Mouse (Mus musculus): ENCODE data around the gene Enox1. TPM values are rescaled to one million over a fixed set of nuclear protein-coding genes. Genes with fewer than 3 reads are reported as not detected.

Enox1 gene
- polyA plus RNA-seq, 1 experiment from 2014 or later: 2.4 TPM

GRCm38 (mm10) chr14:77647017-77647416 lies 490.5 kb downstream of the Enox1 start:
- Histone ChIP-seq H3K27ac (ENCODE audit: low read length) (no peak overlapping the region), H3K4me1 (replicated peaks; ENCODE audit: control insufficient read depth, insufficient read depth, low read length) (no peaks in the 10 kb centered on the region), H3K27me3 (ENCODE audit: control insufficient read depth, insufficient read depth, low read depth, low read length) (no peaks in the 10 kb centered on the region), H3K4me3 (ENCODE audit: low read length) (no peak overlapping the region), H3K4me2 (ENCODE audit: low read depth, low read length) (no peak overlapping the region), H3K9ac (ENCODE audit: low read length) (no peak overlapping the region), H3K36me3 (ENCODE audit: control insufficient read depth, insufficient read depth, low read length) (no peaks in the 10 kb centered on the region), H3K9me3 (ENCODE audit: control insufficient read depth, low read length) (no peaks in the 10 kb centered on the region)
- ATAC-seq (ENCODE audit: low read depth): no peak
- WGBS: 96% methylated on average over 6 of the region's 6 CpGs

GRCm38 (mm10) chr14:77648305-77648704 lies 491.7 kb downstream of the Enox1 start:
- Histone ChIP-seq H3K9ac (ENCODE audit: low read length) (no peak overlapping the region), H3K27me3 (ENCODE audit: control insufficient read depth, insufficient read depth, low read depth, low read length) (no peaks in the 10 kb centered on the region), H3K27ac (ENCODE audit: low read length) (no peak overlapping the region), H3K36me3 (ENCODE audit: control insufficient read depth, insufficient read depth, low read length) (no peaks in the 10 kb centered on the region), H3K4me3 (ENCODE audit: low read length) (no peak overlapping the region), H3K4me1 (replicated peaks; ENCODE audit: control insufficient read depth, insufficient read depth, low read length) (no peaks in the 10 kb centered on the region), H3K4me2 (ENCODE audit: low read depth, low read length) (no peak overlapping the region), H3K9me3 (ENCODE audit: control insufficient read depth, low read length) (no peaks in the 10 kb centered on the region)
- ATAC-seq (ENCODE audit: low read depth): no peak
- WGBS: 84% methylated on average over 8 of the region's 8 CpGs

- Histone ChIP-seq H3K4me2 (ENCODE audit: low read depth, low read length) (no peak overlapping the region), H3K4me1 (replicated peaks; ENCODE audit: control insufficient read depth, insufficient read depth, low read length) (no peaks in the 10 kb centered on the region), H3K4me3 (ENCODE audit: low read length) (no peak overlapping the region), H3K9ac (ENCODE audit: low read length) (no peak overlapping the region), H3K9me3 (ENCODE audit: control insufficient read depth, low read length) (peaks cover 5% of the 10 kb centered on the region; the same call in 1 of the 2 replicates), H3K36me3 (ENCODE audit: control insufficient read depth, insufficient read depth, low read length) (no peaks in the 10 kb centered on the region), H3K27ac (ENCODE audit: low read length) (no peak overlapping the region), H3K27me3 (ENCODE audit: control insufficient read depth, insufficient read depth, low read depth, low read length) (no peaks in the 10 kb centered on the region)
- no peak for ATAC-seq (ENCODE audit: low read depth)
- WGBS: 87% methylated on average over 4 of the region's 4 CpGs
These were observed 502.2 kb downstream of the Enox1 start for GRCm38 (mm10) chr14:77658739-77659138.

GRCm38 (mm10) chr14:77662273-77662672 lies 505.7 kb downstream of the Enox1 start:
- H3K27me3 ChIP-seq (ENCODE audit: control insufficient read depth, insufficient read depth, low read depth, low read length): no peaks in the 10 kb centered on the region
- no peaks in the 10 kb centered on the region for H3K4me1 ChIP-seq (replicated peaks; ENCODE audit: control insufficient read depth, insufficient read depth, low read length)
- no peak overlapping the region for H3K4me3 ChIP-seq (ENCODE audit: low read length)
- no peak overlapping the region for H3K27ac ChIP-seq (ENCODE audit: low read length)
- ATAC-seq (ENCODE audit: low read depth): no peak
- H3K9me3 ChIP-seq (ENCODE audit: control insufficient read depth, low read length): no peaks in the 10 kb centered on the region
- WGBS: 40% methylated on average over 7 of the region's 7 CpGs
- no peaks in the 10 kb centered on the region for H3K36me3 ChIP-seq (ENCODE audit: control insufficient read depth, insufficient read depth, low read length)
- no peak overlapping the region for H3K9ac ChIP-seq (ENCODE audit: low read length)
- no peak overlapping the region for H3K4me2 ChIP-seq (ENCODE audit: low read depth, low read length)

- H3K9ac ChIP-seq (ENCODE audit: low read length): no peak overlapping the region
- no peaks in the 10 kb centered on the region for H3K9me3 ChIP-seq (ENCODE audit: control insufficient read depth, low read length)
- H3K36me3 ChIP-seq (ENCODE audit: control insufficient read depth, insufficient read depth, low read length): no peaks in the 10 kb centered on the region
- no peaks in the 10 kb centered on the region for H3K4me1 ChIP-seq (replicated peaks; ENCODE audit: control insufficient read depth, insufficient read depth, low read length)
- no peaks in the 10 kb centered on the region for H3K27me3 ChIP-seq (ENCODE audit: control insufficient read depth, insufficient read depth, low read depth, low read length)
- no peak overlapping the region for H3K4me3 ChIP-seq (ENCODE audit: low read length)
- no peak overlapping the region for H3K4me2 ChIP-seq (ENCODE audit: low read depth, low read length)
- WGBS: 57% methylated on average over 8 of the region's 8 CpGs
- no peak overlapping the region for H3K27ac ChIP-seq (ENCODE audit: low read length)
- ATAC-seq (ENCODE audit: low read depth): no peak
These were observed 506.4 kb downstream of the Enox1 start for GRCm38 (mm10) chr14:77662994-77663393.

GRCm38 (mm10) chr14:77668096-77668495 lies 511.5 kb downstream of the Enox1 start:
- 62% methylated on average over 3 of the region's 3 CpGs for WGBS
- H3K36me3 ChIP-seq (ENCODE audit: control insufficient read depth, insufficient read depth, low read length): no peaks in the 10 kb centered on the region
- H3K4me3 ChIP-seq (ENCODE audit: low read length): no peak overlapping the region
- no peaks in the 10 kb centered on the region for H3K9me3 ChIP-seq (ENCODE audit: control insufficient read depth, low read length)
- peaks cover 4% of the 10 kb centered on the region for H3K4me1 ChIP-seq (replicated peaks; ENCODE audit: control insufficient read depth, insufficient read depth, low read length)
- no peaks in the 10 kb centered on the region for H3K27me3 ChIP-seq (ENCODE audit: control insufficient read depth, insufficient read depth, low read depth, low read length)
- ATAC-seq (ENCODE audit: low read depth): no peak
- H3K9ac ChIP-seq (ENCODE audit: low read length): no peak overlapping the region
- H3K27ac ChIP-seq (ENCODE audit: low read length): no peak overlapping the region
- no peak overlapping the region for H3K4me2 ChIP-seq (ENCODE audit: low read depth, low read length)

- 80% methylated on average over 7 of the region's 7 CpGs for WGBS
- peaks cover 4% of the 10 kb centered on the region for H3K4me1 ChIP-seq (replicated peaks; ENCODE audit: control insufficient read depth, insufficient read depth, low read length)
- H3K4me2 ChIP-seq (ENCODE audit: low read depth, low read length): no peak overlapping the region
- H3K27me3 ChIP-seq (ENCODE audit: control insufficient read depth, insufficient read depth, low read depth, low read length): no peaks in the 10 kb centered on the region
- no peaks in the 10 kb centered on the region for H3K9me3 ChIP-seq (ENCODE audit: control insufficient read depth, low read length)
- no peak overlapping the region for H3K4me3 ChIP-seq (ENCODE audit: low read length)
- H3K27ac ChIP-seq (ENCODE audit: low read length): no peak overlapping the region
- H3K36me3 ChIP-seq (ENCODE audit: control insufficient read depth, insufficient read depth, low read length): no peaks in the 10 kb centered on the region
- ATAC-seq (ENCODE audit: low read depth): no peak
- no peak overlapping the region for H3K9ac ChIP-seq (ENCODE audit: low read length)
These were observed 512.9 kb downstream of the Enox1 start for GRCm38 (mm10) chr14:77669494-77669893.

GRCm38 (mm10) chr14:77670945-77671344 lies 514.4 kb downstream of the Enox1 start:
- H3K4me3 ChIP-seq (ENCODE audit: low read length): no peak overlapping the region
- H3K9ac ChIP-seq (ENCODE audit: low read length): no peak overlapping the region
- no peaks in the 10 kb centered on the region for H3K27me3 ChIP-seq (ENCODE audit: control insufficient read depth, insufficient read depth, low read depth, low read length)
- no peaks in the 10 kb centered on the region for H3K36me3 ChIP-seq (ENCODE audit: control insufficient read depth, insufficient read depth, low read length)
- no peak for ATAC-seq (ENCODE audit: low read depth)
- H3K4me1 ChIP-seq (replicated peaks; ENCODE audit: control insufficient read depth, insufficient read depth, low read length): peaks cover 4% of the 10 kb centered on the region
- 78% methylated on average over 5 of the region's 5 CpGs for WGBS
- H3K4me2 ChIP-seq (ENCODE audit: low read depth, low read length): no peak overlapping the region
- no peaks in the 10 kb centered on the region for H3K9me3 ChIP-seq (ENCODE audit: control insufficient read depth, low read length)
- no peak overlapping the region for H3K27ac ChIP-seq (ENCODE audit: low read length)

GRCm38 (mm10) chr14:77671961-77672360 lies 515.4 kb downstream of the Enox1 start:
- no peak overlapping the region for H3K27ac ChIP-seq (ENCODE audit: low read length)
- H3K36me3 ChIP-seq (ENCODE audit: control insufficient read depth, insufficient read depth, low read length): no peaks in the 10 kb centered on the region
- peaks cover 4% of the 10 kb centered on the region for H3K4me1 ChIP-seq (replicated peaks; ENCODE audit: control insufficient read depth, insufficient read depth, low read length)
- H3K27me3 ChIP-seq (ENCODE audit: control insufficient read depth, insufficient read depth, low read depth, low read length): no peaks in the 10 kb centered on the region
- H3K4me2 ChIP-seq (ENCODE audit: low read depth, low read length): no peak overlapping the region
- H3K9ac ChIP-seq (ENCODE audit: low read length): no peak overlapping the region
- 60% methylated on average over 11 of the region's 11 CpGs for WGBS
- ATAC-seq (ENCODE audit: low read depth): no peak
- no peaks in the 10 kb centered on the region for H3K9me3 ChIP-seq (ENCODE audit: control insufficient read depth, low read length)
- H3K4me3 ChIP-seq (ENCODE audit: low read length): no peak overlapping the region

- Histone ChIP-seq H3K9me3 (ENCODE audit: control insufficient read depth, low read length) (no peaks in the 10 kb centered on the region), H3K9ac (ENCODE audit: low read length) (no peak overlapping the region), H3K27me3 (ENCODE audit: control insufficient read depth, insufficient read depth, low read depth, low read length) (no peaks in the 10 kb centered on the region), H3K36me3 (ENCODE audit: control insufficient read depth, insufficient read depth, low read length) (no peaks in the 10 kb centered on the region), H3K4me2 (ENCODE audit: low read depth, low read length) (no peak overlapping the region), H3K4me1 (replicated peaks; ENCODE audit: control insufficient read depth, insufficient read depth, low read length) (peaks cover 4% of the 10 kb centered on the region), H3K4me3 (ENCODE audit: low read length) (no peak overlapping the region), H3K27ac (ENCODE audit: low read length) (no peak overlapping the region)
- peak; percentile 49 for ATAC-seq (ENCODE audit: low read depth)
- WGBS: 10% methylated on average over 8 of the region's 8 CpGs
These were observed 516.6 kb downstream of the Enox1 start for GRCm38 (mm10) chr14:77673138-77673537.
